Mouse (Mus musculus) intestine, embryonic 14.5 days (tissue): ENCODE results near the gene Engase. TPM values are rescaled to one million over a fixed set of nuclear protein-coding genes. Genes with fewer than 3 reads are reported as not detected.

Source experiments
- polyA plus RNA-seq: library from polyadenylated mRNA; unstranded; fragments of >200 nt; fragmentation: Nextera tagmentation; extraction: Ambion mirVana; gene quantifications from 2 replicates; pipeline ENCODE4 v1.2.1, GENCODE M21; 2014

Gene Engase
- polyA plus RNA-seq, 1 experiment from 2014 or later = 11.9 TPM

Other genes with a start within 250 kb of the Engase start
- gene Cyth1, start 228.2 kb upstream of the Engase start, polyA plus RNA-seq = 8.3 and 9.3 TPM in 2 replicates
- gene Usp36, start 186.6 kb upstream of the Engase start, polyA plus RNA-seq = 18.1 and 18.8 TPM in 2 replicates
- gene Cep295nl, start 134.3 kb upstream of the Engase start, polyA plus RNA-seq = 0.61 and 0.69 TPM in 2 replicates
- 80.9 and 83.9 TPM in 2 replicates for gene Timp2, start 121.1 kb upstream of the Engase start, polyA plus RNA-seq
- gene Lgals3bp, start 74.7 kb upstream of the Engase start, polyA plus RNA-seq = 108 and 120 TPM in 2 replicates
- gene Cant1, start 57.7 kb upstream of the Engase start, polyA plus RNA-seq = 30.1 and 32.9 TPM in 2 replicates
- 7.1 and 7.2 TPM in 2 replicates for gene C1qtnf1, start 48.6 kb upstream of the Engase start, polyA plus RNA-seq